Mouse (Mus musculus) central nervous system, embryonic 11.5 days (tissue): ENCODE results near the gene Scyl3. TPM values are rescaled to one million over a fixed set of nuclear protein-coding genes. Genes with fewer than 3 reads are reported as not detected.

ENCODE experiments used
- polyA plus RNA-seq: library from polyadenylated mRNA; depleted of rRNA; stranded (reverse); fragments of >200 nt; gene quantifications from 2 replicates; pipeline ENCODE4 v1.2.3, GENCODE M21; 2012; rRNA removed

The Scyl3 gene
- 12.9 and 17.9 TPM in 2 replicates for polyA plus RNA-seq

DNA sequence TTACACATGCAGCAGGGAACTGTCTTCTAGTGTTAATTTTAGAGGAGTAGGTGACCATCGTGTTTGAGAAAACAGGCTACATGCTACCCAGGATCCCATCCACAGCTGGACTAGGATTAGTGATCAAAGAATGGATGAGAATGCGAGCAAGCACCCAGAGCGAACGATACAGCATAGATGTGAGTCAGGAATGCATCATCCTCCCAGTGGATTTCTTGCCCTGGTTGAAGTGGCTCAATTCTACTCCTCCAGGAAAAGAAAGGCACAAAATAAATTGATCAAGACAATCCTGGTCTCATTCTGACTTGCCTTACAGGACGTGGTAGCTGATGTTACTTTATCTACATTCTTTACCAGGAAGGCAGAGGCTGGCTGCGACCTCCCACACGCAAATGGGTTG, at the start of gene Scyl3:
Scyl3 (plus strand) TSS at position 255 of the 400 bp plus-strand sequence.

DNA sequence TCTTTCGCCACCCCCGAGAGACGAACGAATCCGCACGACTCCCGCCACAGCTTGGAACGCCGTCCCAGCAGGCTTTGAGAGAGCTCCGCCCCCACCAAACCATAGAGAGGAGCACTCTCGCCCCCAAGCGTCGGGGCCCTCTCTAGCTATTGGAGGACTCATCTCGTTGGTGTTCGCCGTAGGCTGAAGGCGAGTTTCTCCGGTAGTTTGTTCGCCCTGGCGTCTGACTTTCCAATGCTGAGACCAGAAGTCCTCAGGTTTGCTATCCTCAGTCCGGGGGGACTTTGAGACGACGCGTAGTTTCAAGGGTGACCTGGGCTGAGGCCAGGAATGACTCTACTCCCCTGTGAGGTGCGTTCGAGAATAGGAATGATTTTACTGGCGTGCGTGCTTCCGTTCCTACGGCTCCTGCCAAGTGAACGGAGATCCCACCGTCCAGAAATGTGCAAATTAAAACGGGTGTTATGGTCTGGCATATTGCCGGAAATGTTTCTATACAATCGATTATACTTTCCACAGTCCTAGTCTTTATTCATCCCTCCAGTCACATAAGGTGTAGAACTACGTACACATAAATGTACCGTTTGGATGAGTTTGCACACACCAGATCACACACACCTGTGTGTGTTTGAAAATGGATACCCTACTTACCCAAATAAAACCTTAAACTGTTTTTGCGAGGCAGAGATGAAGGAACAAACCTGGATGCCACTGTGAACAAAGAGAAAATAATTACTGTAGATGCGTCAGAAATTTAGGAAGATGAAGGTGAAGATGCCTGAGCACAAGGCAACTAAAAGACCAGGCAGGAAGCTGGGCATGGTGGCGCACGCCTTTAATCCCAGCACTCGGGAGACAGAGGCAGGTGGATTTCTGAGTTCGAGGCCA, 66.1 kb downstream of the Scyl3 start, which contains the start of the genes BC055324 and Mettl18:
BC055324 (minus strand) TSS at position 76 of the 888 bp plus-strand sequence.
Mettl18 (plus strand) TSS at position 169 of the 888 bp plus-strand sequence.

Other genes starting within 250 kb of the Scyl3 start
- gene Mettl11b, start 203.9 kb upstream of the Scyl3 start, polyA plus RNA-seq = 0.58 and 0.62 TPM in 2 replicates
- 31.1 and 39.8 TPM in 2 replicates for gene Kifap3, start 149.5 kb upstream of the Scyl3 start, polyA plus RNA-seq
- gene BC055324, start 65.7 kb downstream of the Scyl3 start, polyA plus RNA-seq = 21.4 and 34.5 TPM in 2 replicates
- 6.1 and 8.2 TPM in 2 replicates for gene Mettl18, start 65.8 kb downstream of the Scyl3 start, polyA plus RNA-seq
- gene Sele, start 119.1 kb downstream of the Scyl3 start, polyA plus RNA-seq = not detected in 2 replicates
- 0.12 and 0.15 TPM in 2 replicates for gene Sell, start 132.9 kb downstream of the Scyl3 start, polyA plus RNA-seq
- gene Selp, start 186.2 kb downstream of the Scyl3 start, polyA plus RNA-seq = 0.04 and 0.06 TPM in 2 replicates
- gene F5, start 222.7 kb downstream of the Scyl3 start, polyA plus RNA-seq = 0.44 and 0.45 TPM in 2 replicates